Mouse (Mus musculus) lung, adult 2 months (tissue): ENCODE results near the gene Cdh1. TPM values are rescaled to one million over a fixed set of nuclear protein-coding genes. Genes with fewer than 3 reads are reported as not detected.

Source experiments
- DNase-seq: peaks from one replicate; pipeline ENCODE4 v3.0.0; 2022
- H3K4me1 ChIP-seq: fragments of 200-500 bp; 2 replicates; pipeline ENCODE4 v1.6.1; 2011; ENCODE audit warnings: low read length; ENCODE audit not compliant: control insufficient read depth, insufficient read depth
- H3K4me3 ChIP-seq: fragments of 200-500 bp; replicated peaks from 2 replicates; pipeline ENCODE3; 2011; ENCODE audit warnings: low read depth, mild to moderate bottlenecking, control low read depth, low read length; ENCODE audit errors: extremely low read depth
- CTCF ChIP-seq: fragments of 200-500 bp; IDR thresholded peaks from 2 replicates; pipeline ENCODE4 v1.5.1; 2011; ENCODE audit warnings: mild to moderate bottlenecking, low read length, control low read depth; ENCODE audit not compliant: insufficient read depth
- POLR2A ChIP-seq: fragments of 200-500 bp; IDR thresholded peaks from 2 replicates; pipeline ENCODE4 v1.6.1; 2011; ENCODE audit warnings: low read depth, mild to moderate bottlenecking, control low read depth, low read length, borderline replicate concordance; ENCODE audit errors: extremely low read depth
- WGBS: fragments of 180-500 bp; shearing (Covaris S2); methylation state at CpG from one replicate; pipeline ENCODE4 v1.1.7; 2018; 5-methylcytosine and 5-hydroxymethylcytosine counted together
- polyA plus RNA-seq: library from polyadenylated mRNA; depleted of rRNA; stranded (reverse); fragments of >200 nt; gene quantifications from 2 replicates; pipeline ENCODE4 v1.2.3, GENCODE M21; 2012

Gene Cdh1
- polyA plus RNA-seq, 1 experiment, result 140 TPM

DNA sequence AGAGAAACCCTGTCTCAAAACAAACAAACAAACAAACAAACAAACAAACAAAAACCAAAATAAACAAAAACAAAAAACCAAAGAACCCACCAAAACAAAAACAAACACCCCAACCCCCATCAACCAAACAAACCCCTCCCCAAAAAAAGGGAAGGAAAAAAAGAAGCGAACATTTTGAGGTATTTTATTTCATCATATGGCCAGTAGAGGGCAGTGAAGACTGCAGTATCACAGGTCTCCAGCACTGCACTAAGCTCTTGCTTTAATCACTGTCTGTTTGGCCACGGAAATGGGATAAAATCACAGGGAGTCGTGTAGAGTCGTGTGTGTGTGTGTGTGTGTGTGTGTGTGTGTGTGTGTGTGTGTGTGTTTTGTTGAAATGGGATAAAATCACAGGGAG, 84.3 kb downstream of the Cdh1 start:
- 0 out of 2 replicates have a peak, but pooled peaks have one; percentile 31 for TF ChIP-seq CTCF
- TF ChIP-seq POLR2A, result no peak
- under 1% methylated on average over 4 of the region's 4 CpGs for WGBS
- Histone ChIP-seq H3K4me1 (no peaks in the 10 kb centered on the region), H3K4me3 (no peak overlapping the region)
- no peak for DNase-seq

DNA sequence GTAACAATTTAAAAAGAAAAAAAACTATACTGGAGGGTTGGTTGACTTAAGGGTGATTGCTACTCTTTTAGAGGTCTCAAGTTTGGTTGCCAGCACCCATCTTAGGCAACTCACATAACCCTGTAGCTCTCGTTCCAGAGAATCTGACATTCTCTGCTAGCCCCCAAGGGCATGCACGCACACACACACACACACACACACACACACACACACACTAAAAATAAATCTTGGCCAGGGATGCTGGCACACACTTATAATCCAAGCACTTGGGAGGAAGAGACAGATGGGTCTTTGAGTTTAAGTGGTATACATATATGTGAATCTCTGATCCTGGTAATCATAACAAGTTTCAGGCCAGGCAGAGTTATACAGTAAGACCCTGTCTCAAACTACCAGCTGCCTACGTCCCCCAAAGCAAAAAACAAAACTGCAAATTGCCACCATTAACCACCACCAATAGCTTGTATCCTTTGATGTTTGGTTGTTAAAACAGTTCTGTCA, 94.6 kb downstream of the Cdh1 start:
- Histone ChIP-seq H3K4me3 (no peak overlapping the region), H3K4me1 (no peaks in the 10 kb centered on the region)
- DNase-seq, result no peak
- WGBS, result 79% methylated on average over 3 of the region's 3 CpGs
- TF ChIP-seq CTCF (no peak), POLR2A (no peak)

DNA sequence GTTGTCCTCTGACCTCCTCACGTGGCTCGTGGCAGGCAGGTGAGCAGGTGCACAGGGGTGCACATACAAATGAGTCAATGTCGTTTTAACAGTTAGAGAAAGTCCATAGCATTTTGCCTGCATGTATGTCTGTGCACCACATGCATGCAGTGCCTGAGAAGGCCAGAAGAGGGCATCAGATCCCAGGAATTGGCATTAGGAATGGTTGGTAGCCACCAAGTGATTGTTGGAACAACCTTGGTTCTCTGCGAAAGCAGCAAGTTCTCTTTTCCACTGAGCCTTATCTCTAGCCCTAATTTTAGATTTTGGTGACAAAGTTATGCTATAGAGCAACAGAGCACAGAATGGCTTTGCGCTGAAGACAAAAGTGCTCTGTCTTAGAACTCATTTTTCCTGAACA, 96.4 kb downstream of the Cdh1 start:
- Histone ChIP-seq H3K4me3 (no peak overlapping the region), H3K4me1 (peaks cover 3% of the 10 kb centered on the region)
- peak; percentile 52 for DNase-seq
- TF ChIP-seq CTCF (peak; percentile 69), POLR2A (no peak)
- 66% methylated on average over 5 of the region's 5 CpGs for WGBS

DNA sequence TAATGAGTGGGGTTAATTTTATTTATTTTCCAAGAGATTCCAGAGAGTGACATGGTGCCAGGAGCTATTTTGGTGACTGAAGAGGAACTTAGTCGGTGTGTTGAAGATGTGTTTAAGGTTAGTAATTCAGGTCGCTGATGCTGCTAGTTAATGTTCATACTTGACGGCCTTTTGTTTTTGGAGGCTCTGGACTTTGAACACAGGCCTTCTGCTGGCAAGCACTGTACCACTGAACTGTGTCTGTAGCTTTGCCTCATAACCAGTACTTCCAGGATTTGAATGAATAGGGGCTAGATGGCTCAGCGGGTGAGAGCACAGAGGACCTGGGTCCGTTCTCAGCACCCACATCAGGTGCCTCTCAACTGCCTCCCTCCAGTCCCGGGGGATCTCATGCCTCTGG, 97.0 kb downstream of the Cdh1 start:
- TF ChIP-seq CTCF (no peak), POLR2A (no peak)
- peaks cover 5% of the 10 kb centered on the region for H3K4me1 ChIP-seq
- 89% methylated on average over 6 of the region's 6 CpGs for WGBS
- no peak overlapping the region for H3K4me3 ChIP-seq
- DNase-seq, result no peak

DNA sequence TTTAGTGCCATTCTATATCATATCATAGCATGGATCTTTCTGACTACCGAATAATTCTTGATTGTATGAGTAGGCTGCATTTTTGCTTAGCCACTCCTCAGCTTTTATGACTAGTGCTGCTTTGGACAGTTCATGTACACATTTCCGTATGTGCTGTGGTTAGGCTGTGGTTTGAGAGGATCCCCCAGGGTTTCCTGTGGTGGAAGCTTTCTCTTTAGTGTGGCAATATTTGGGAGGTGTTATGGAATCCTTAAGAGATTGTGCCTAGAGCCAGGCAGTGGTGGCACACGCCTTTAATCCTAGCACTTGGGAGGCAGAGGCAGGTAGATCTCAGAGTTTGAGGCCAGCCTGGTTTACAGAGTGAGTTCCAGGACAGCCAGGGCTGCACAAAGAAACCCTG, 98.2 kb downstream of the Cdh1 start:
- no peak for DNase-seq
- TF ChIP-seq CTCF (no peak), POLR2A (no peak)
- H3K4me1 ChIP-seq, result peaks cover 8% of the 10 kb centered on the region
- 85% methylated on average over 3 of the region's 3 CpGs for WGBS
- no peak overlapping the region for H3K4me3 ChIP-seq

DNA sequence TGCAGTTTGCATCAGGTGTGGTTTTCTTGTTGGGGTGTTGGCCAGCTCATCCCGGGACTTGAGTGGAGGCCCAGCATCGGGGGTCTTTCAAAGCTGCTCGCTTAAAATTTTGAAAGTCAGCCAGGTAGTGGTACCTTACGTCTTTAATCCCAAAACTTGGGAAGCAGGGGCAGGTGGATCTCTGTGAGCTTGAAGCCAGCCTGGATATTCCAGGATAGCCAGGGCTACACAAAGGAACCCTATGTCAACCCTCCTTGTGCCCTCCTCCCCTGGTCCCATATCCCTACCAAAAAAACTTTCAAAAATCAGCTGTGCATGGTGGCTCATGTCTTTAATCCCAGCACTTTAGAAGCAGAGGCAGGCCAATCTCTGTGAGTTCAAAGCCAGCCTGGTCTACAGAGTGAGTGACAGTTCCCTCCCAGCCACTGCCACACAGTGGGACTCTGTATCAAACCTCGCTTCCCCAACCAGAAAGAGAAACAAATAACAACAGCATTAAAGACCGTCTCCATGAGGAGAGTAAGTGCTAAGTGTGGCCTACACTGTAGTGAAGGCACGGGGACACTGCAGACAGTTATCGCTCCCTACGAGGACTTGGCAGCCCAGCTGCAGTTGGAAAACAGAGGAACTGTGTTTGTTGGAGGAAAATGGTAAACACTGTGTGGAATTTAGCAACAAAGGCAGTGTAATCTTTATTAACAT, 101.2 kb downstream of the Cdh1 start:
- Histone ChIP-seq H3K4me3 (peak overlapping the region; percentile 36), H3K4me1 (peaks cover 8% of the 10 kb centered on the region)
- no peak for DNase-seq
- 60% methylated on average over 9 of the region's 9 CpGs for WGBS
- TF ChIP-seq CTCF, result no peak
- TF ChIP-seq POLR2A, result no peak

DNA sequence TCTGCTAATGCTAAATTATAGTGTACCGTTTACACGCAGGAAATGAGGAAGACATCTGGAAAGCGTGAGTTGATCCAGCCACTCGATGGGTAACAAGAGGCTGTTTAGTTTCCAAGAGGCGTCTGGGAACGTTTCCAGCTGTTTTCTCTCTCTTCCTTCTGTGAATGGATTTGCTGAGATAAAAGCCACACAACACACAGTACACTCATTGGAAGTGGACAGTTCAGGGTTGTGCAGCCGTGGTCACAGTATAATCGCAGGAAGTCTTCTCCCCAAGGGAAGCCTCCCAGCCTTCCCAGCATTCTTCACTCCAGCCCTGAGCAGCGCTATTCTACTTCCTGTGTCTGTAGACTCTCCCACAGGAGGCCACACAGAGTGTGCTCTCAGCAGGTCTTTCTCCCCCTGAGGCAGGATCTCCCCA, 101.8 kb downstream of the Cdh1 start:
- no peak overlapping the region for H3K4me3 ChIP-seq
- peak; percentile 45 for DNase-seq
- H3K4me1 ChIP-seq, result peaks cover 8% of the 10 kb centered on the region
- TF ChIP-seq POLR2A (peak; percentile 76; the same call in 1 of the 2 replicates), CTCF (no peak)
- WGBS, result 17% methylated on average over 9 of the region's 9 CpGs

DNA sequence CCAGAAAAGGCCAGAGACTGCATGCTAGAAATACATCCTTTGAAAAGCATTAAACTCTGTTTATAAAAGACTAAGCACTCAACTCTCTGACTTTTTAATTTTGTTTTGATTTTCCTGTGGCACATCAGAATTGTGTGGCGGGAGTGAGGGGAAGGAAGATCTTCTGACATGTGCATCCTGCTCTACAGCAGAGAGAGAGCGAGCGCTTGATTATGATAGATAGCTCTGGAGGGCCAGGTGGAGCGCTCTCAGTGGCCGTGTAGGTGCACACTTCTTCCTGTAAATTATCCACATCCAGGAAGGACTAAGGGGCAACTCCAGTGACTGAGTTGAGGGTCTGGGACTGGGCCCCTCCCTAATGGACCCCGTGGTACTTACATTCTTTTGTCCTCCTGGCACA, 103.0 kb downstream of the Cdh1 start:
- 60% methylated on average over 6 of the region's 6 CpGs for WGBS
- Histone ChIP-seq H3K4me3 (no peak overlapping the region), H3K4me1 (peaks cover 8% of the 10 kb centered on the region)
- no peak for TF ChIP-seq POLR2A
- TF ChIP-seq CTCF, result no peak
- no peak for DNase-seq

DNA sequence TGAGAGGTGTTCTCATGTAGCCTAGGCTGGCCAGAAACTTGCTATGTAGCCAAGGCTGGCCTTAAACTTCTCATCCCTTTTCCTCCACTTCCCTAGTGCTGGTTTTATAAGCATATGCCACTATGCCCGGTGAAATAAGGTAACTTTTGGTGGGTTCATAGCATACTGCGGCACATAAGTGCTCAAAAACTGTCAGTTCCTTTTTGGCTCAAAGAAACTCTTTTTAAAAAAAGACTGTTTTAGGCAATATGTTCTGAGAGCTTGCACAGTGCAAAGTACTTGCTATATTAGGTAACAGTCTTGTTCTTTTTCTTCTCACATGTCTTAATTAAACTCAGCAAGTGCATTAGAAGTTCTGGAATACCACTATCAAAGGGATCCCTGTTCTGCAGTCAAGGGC, 106.9 kb downstream of the Cdh1 start:
- WGBS, result 94% methylated on average over 2 of the region's 2 CpGs
- Histone ChIP-seq H3K4me1 (peaks cover 3% of the 10 kb centered on the region), H3K4me3 (no peak overlapping the region)
- no peak for DNase-seq
- TF ChIP-seq CTCF (no peak), POLR2A (no peak)

DNA sequence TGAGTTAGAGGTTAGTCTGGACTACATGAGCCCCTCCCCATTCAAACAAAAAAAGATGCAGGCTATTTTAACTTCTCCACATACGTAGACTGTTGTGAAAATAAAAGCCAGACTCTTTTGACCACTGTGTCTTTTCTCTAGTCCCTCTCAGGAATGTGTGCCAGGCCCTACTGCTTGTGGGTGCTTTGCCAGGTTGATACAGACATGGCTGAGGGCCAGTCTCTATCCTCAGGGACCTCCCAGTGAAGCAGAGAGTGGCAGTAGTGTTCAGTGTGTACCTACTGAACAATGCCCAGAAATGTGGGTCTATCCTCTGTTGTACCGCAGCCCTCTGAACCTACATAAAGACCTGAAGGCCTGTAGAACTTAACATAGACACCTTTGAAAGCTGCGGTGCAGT, 109.3 kb downstream of the Cdh1 start:
- H3K4me1 ChIP-seq, result no peaks in the 10 kb centered on the region
- no peak for DNase-seq
- 84% methylated on average over 3 of the region's 3 CpGs for WGBS
- no peak overlapping the region for H3K4me3 ChIP-seq
- TF ChIP-seq POLR2A, result no peak
- TF ChIP-seq CTCF, result no peak
